Mouse (Mus musculus): Measurements from ENCODE around the gene Ldhd. TPM values are rescaled to one million over a fixed set of nuclear protein-coding genes. Genes with fewer than 3 reads are reported as not detected.

Gene Ldhd
- total and polyA plus RNA-seq, 3 experiments = 0.08 TPM; not detected in 2

DNA sequence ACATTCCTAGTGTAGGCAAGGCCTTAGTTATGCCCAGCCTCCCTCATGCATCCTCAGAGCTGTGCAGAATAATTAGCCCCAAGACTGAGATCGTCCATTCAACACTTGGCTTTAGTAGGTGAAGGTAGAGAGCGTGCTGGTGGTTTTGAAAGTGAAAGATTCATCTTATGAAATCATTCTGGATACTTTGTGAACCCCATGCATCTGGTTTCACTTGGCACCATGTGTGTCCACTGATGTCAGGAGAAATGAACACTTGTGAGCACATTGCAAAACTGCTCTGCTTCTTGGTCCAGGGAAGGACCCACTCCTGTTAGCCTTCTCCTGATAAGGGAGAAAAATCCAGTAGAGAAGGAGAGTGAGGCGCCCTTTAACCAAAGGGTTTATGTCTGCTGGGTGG lies 45.2 kb downstream of the Ldhd start:
- DNase-seq (ENCODE audit: extremely low read depth) = no peak
- no peaks in the 10 kb centered on the region for H3K79me2 ChIP-seq (replicated peaks; ENCODE audit: control insufficient read depth, extremely low read depth, insufficient read depth, poor library complexity, severe bottlenecking)
- H3K27ac ChIP-seq (ENCODE audit: insufficient read depth, low read depth) = no peak overlapping the region
- H3K4me3 ChIP-seq (replicated peaks in 1 of 3; ENCODE audit: low read depth in 2 of 3, low read length in 2 of 3, poor library complexity in 1 of 3) = no peak overlapping the region
- H3K9me3 ChIP-seq (replicated peaks; ENCODE audit: low read length) = no peaks in the 10 kb centered on the region
- in situ Hi-C loops (cut with MboI; ENCODE audit: low pct_ligation_motif_present, low pct_unique_long_range_greater_than_20kb, low sequenced_read_pairs) = no loop called here
- no peak overlapping the region for H3K4me2 ChIP-seq (ENCODE audit: insufficient read depth, low read depth, poor library complexity, severe bottlenecking)
- H3K4me1 ChIP-seq (ENCODE audit: control insufficient read depth in 1 of 2, insufficient read depth in 2 of 2) = peaks cover 0 to 3% of the 10 kb centered on the region in 2 experiments; a peak in 1 of 4 replicates
- peaks cover 0 to 9% of the 10 kb centered on the region in 2 experiments for H3K36me3 ChIP-seq (replicated peaks in 1 of 2; ENCODE audit: control insufficient read depth in 1 of 2, insufficient read depth in 1 of 2, low read length in 1 of 2)
- no peak for TF ChIP-seq ETS1 (conservative IDR thresholded peaks at IDR 0.05; ENCODE audit: low read depth, low read length)
- no peak for TF ChIP-seq USF2 (conservative IDR thresholded peaks at IDR 0.05; ENCODE audit: low read depth, low read length)
- no peak for TF ChIP-seq JUN (IDR thresholded peaks at IDR 0.05; ENCODE audit: insufficient read depth, low read depth, low read length)
- TF ChIP-seq MAZ (IDR thresholded peaks at IDR 0.05; ENCODE audit: low read depth, low read length) = no peak
- no peak for TF ChIP-seq PAX5 (IDR thresholded peaks at IDR 0.05; ENCODE audit: low read length)
- TF ChIP-seq E2F4 (IDR thresholded peaks at IDR 0.05; ENCODE audit: insufficient replicate concordance, low read depth, low read length) = no peak
- TF ChIP-seq KAT2A (IDR thresholded peaks at IDR 0.05; ENCODE audit: insufficient replicate concordance, low read length) = no peak
- TF ChIP-seq POLR2A (IDR thresholded peaks at IDR 0.05; ENCODE audit: low read depth, low read length) = no peak
- TF ChIP-seq JUND (conservative IDR thresholded peaks at IDR 0.05; ENCODE audit: low read depth, low read length) = no peak
- no peak for TF ChIP-seq MXI1 (IDR thresholded peaks at IDR 0.05; ENCODE audit: low read depth, low read length)
- no peak for TF ChIP-seq ELF1 (IDR thresholded peaks at IDR 0.05; ENCODE audit: low read depth, low read length)
- TF ChIP-seq RCOR1 (conservative IDR thresholded peaks at IDR 0.05; ENCODE audit: low read depth, low read length) = no peak
- no peaks in the 10 kb centered on the region for H3K27me3 ChIP-seq (replicated peaks)
- H3K9ac ChIP-seq (ENCODE audit: insufficient read depth, low read depth) = no peak overlapping the region
- dilution Hi-C loops (cut with MboI; ENCODE audit: extremely low pct_ligation_motif_present, extremely low pct_unique_long_range_greater_than_20kb, low sequenced_read_pairs) = no loop called here

DNA sequence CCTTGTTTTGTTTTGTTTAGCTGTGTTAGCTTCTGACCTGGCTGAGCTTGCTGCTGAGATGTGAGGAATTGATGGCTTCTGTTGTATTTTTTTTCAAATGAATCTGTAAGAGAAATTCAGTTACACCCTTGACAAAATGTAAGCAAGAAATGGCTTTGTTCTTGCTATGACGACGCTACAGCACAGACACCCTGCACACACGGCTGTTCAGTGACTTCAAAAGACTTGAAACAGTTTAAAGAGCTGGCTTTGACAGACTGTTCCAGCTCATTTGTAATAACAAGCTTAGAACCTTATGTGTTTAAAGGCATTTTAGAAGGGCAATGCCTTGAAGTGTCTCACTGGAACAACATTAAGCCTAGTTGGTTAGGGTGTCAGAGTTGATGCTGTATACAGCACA lies 47.8 kb downstream of the Ldhd start:
- Histone ChIP-seq H3K27me3 (replicated peaks) (no peaks in the 10 kb centered on the region), H3K9me3 (replicated peaks; ENCODE audit: low read length) (no peaks in the 10 kb centered on the region), H3K4me2 (ENCODE audit: insufficient read depth, low read depth, poor library complexity, severe bottlenecking) (no peak overlapping the region), H3K4me3 (replicated peaks in 1 of 3; ENCODE audit: low read depth in 2 of 3, low read length in 2 of 3, poor library complexity in 1 of 3) (no peak overlapping the region), H3K27ac (ENCODE audit: insufficient read depth, low read depth) (no peak overlapping the region), H3K9ac (ENCODE audit: insufficient read depth, low read depth) (no peak overlapping the region), H3K36me3 (replicated peaks in 1 of 2; ENCODE audit: control insufficient read depth in 1 of 2, insufficient read depth in 1 of 2, low read length in 1 of 2) (peaks cover 0 to 11% of the 10 kb centered on the region in 2 experiments), H3K79me2 (replicated peaks; ENCODE audit: control insufficient read depth, extremely low read depth, insufficient read depth, poor library complexity, severe bottlenecking) (no peaks in the 10 kb centered on the region), H3K4me1 (ENCODE audit: control insufficient read depth in 1 of 2, insufficient read depth in 2 of 2) (no peaks in the 10 kb centered on the region; a peak in 1 of 4 replicates)
- TF ChIP-seq GABPA (IDR thresholded peaks at IDR 0.05; ENCODE audit: insufficient replicate concordance, low read depth, low read length) = no peak
- TF ChIP-seq BHLHE40 (IDR thresholded peaks at IDR 0.05; ENCODE audit: low read depth, low read length) = no peak
- dilution Hi-C loops (cut with MboI; ENCODE audit: extremely low pct_ligation_motif_present, extremely low pct_unique_long_range_greater_than_20kb, low sequenced_read_pairs) = no loop called here
- no peak for DNase-seq (ENCODE audit: extremely low read depth)
- in situ Hi-C loops (cut with MboI; ENCODE audit: low pct_ligation_motif_present, low pct_unique_long_range_greater_than_20kb, low sequenced_read_pairs) = no loop called here

GRCm38 (mm10) chr8:111580306-111580705 lies 49.9 kb downstream of the Ldhd start:
- dilution Hi-C loops (cut with MboI; ENCODE audit: extremely low pct_ligation_motif_present, extremely low pct_unique_long_range_greater_than_20kb, low sequenced_read_pairs) = no loop called here
- in situ Hi-C loops (cut with MboI; ENCODE audit: low pct_ligation_motif_present, low pct_unique_long_range_greater_than_20kb, low sequenced_read_pairs) = no loop called here
- Histone ChIP-seq H3K4me3 (replicated peaks in 1 of 3; ENCODE audit: low read depth in 2 of 3, low read length in 2 of 3, poor library complexity in 1 of 3) (no peak overlapping the region), H3K79me2 (replicated peaks; ENCODE audit: control insufficient read depth, extremely low read depth, insufficient read depth, poor library complexity, severe bottlenecking) (no peaks in the 10 kb centered on the region), H3K27me3 (replicated peaks) (no peaks in the 10 kb centered on the region), H3K4me1 (ENCODE audit: control insufficient read depth in 1 of 2, insufficient read depth in 2 of 2) (peaks cover 0 to 2% of the 10 kb centered on the region in 2 experiments; a peak in 1 of 4 replicates), H3K9me3 (replicated peaks; ENCODE audit: low read length) (peaks cover 3% of the 10 kb centered on the region), H3K27ac (ENCODE audit: insufficient read depth, low read depth) (no peak overlapping the region), H3K9ac (ENCODE audit: insufficient read depth, low read depth) (no peak overlapping the region), H3K4me2 (ENCODE audit: insufficient read depth, low read depth, poor library complexity, severe bottlenecking) (no peak overlapping the region), H3K36me3 (replicated peaks in 1 of 2; ENCODE audit: control insufficient read depth in 1 of 2, insufficient read depth in 1 of 2, low read length in 1 of 2) (peaks cover 0 to 21% of the 10 kb centered on the region in 2 experiments)
- DNase-seq (ENCODE audit: extremely low read depth) = no peak
- TF ChIP-seq JUN (IDR thresholded peaks at IDR 0.05; ENCODE audit: insufficient read depth, low read depth, low read length) (no peak), POLR2A (IDR thresholded peaks at IDR 0.05; ENCODE audit: low read depth, low read length) (no peak), ZMIZ1 (IDR thresholded peaks at IDR 0.05; ENCODE audit: low read depth, low read length) (no peak), POLR2AphosphoS2 (IDR thresholded peaks at IDR 0.05; ENCODE audit: low read depth, low read length) (no peak), BHLHE40 (IDR thresholded peaks at IDR 0.05; ENCODE audit: low read depth, low read length) (no peak), MAFK (IDR thresholded peaks at IDR 0.05; ENCODE audit: insufficient replicate concordance, low read length) (no peak), HCFC1 (IDR thresholded peaks at IDR 0.05; ENCODE audit: low read depth, low read length) (no peak), SIN3A (IDR thresholded peaks at IDR 0.05; ENCODE audit: low read length) (no peak)

Measured in CH12.LX (cell line).